Mouse (Mus musculus) lung, embryonic 14.5 days (tissue): Measurements from ENCODE around the gene Arl6ip6. TPM values are rescaled to one million over a fixed set of nuclear protein-coding genes. Genes with fewer than 3 reads are reported as not detected.
A peak's percentile ranks its signal among the peaks of the same experiment; 100 is the strongest.

Experiments used
- ATAC-seq: fragments of 200-750 bp; cut with Nextera tagmentation; 2 replicates; pipeline ENCODE4 v1.8.0; 2017; ENCODE audit warnings: mild to moderate bottlenecking, moderate TSS enrichment, moderate library complexity; ENCODE audit not compliant: insufficient read depth
- DNase-seq: peaks from one replicate; pipeline ENCODE4 v3.0.0-alpha.2; 2015
- H3K27ac ChIP-seq: fragments of 300-500 bp; sonication (generic); 2 replicates; pipeline ENCODE4 v1.5.1; 2014; ENCODE audit warnings: low read depth, mild to moderate bottlenecking, moderate library complexity
- H3K27me3 ChIP-seq: fragments of 300-500 bp; sonication (generic); 2 replicates; pipeline ENCODE4 v1.6.1; 2014; ENCODE audit warnings: low read length, control low read depth; ENCODE audit not compliant: insufficient read depth
- H3K36me3 ChIP-seq: fragments of 300-500 bp; sonication (generic); 2 replicates; pipeline ENCODE4 v1.6.1; 2014; ENCODE audit warnings: control low read depth; ENCODE audit not compliant: insufficient read depth
- H3K4me1 ChIP-seq: fragments of 300-500 bp; sonication (generic); 2 replicates; pipeline ENCODE4 v1.6.1; 2014; ENCODE audit warnings: antibody characterized with exemption, control low read depth; ENCODE audit not compliant: insufficient read depth
- H3K4me2 ChIP-seq: fragments of 300-500 bp; sonication (generic); 2 replicates; pipeline ENCODE4 v1.6.1; 2014; ENCODE audit warnings: mild to moderate bottlenecking
- H3K4me3 ChIP-seq: fragments of 300-500 bp; sonication (generic); 2 replicates; pipeline ENCODE4 v1.5.1; 2014; ENCODE audit warnings: low read depth, low read length
- H3K9ac ChIP-seq: fragments of 300-500 bp; sonication (generic); 2 replicates; pipeline ENCODE4 v1.6.1; 2014
- H3K9me3 ChIP-seq: fragments of 300-500 bp; sonication (generic); 2 replicates; pipeline ENCODE4 v1.6.1; 2016; ENCODE audit warnings: low read depth, low read length, control low read depth
- CTCF ChIP-seq: IDR thresholded peaks from 2 replicates; pipeline ENCODE4 v1.5.1; 2016; ENCODE audit warnings: antibody characterized with exemption, low read depth
- WGBS: fragments of 180-500 bp; shearing (Covaris S2); extraction: QIAGEN DNeasy Blood & Tissue Kit; methylation state at CpG from one replicate; pipeline ENCODE4 v1.1.7; 2014; 5-methylcytosine and 5-hydroxymethylcytosine counted together
- polyA plus RNA-seq: library from polyadenylated mRNA; unstranded; fragments of >200 nt; fragmentation: Nextera tagmentation; extraction: Ambion mirVana; gene quantifications from 2 replicates; pipeline ENCODE4 v1.2.1, GENCODE M21; 2014

Arl6ip6 gene
- polyA plus RNA-seq, 1 experiment from 2014 or later: 53.0 TPM

- WGBS: 91% methylated on average over 5 of the region's 5 CpGs
- Histone ChIP-seq H3K4me2 (no peak overlapping the region), H3K4me3 (no peak overlapping the region), H3K4me1 (no peaks in the 10 kb centered on the region), H3K9me3 (no peaks in the 10 kb centered on the region), H3K36me3 (peaks cover 18% of the 10 kb centered on the region), H3K27me3 (no peaks in the 10 kb centered on the region), H3K9ac (no peak overlapping the region), H3K27ac (no peak overlapping the region)
- no peak for TF ChIP-seq CTCF
- ATAC-seq: peak; percentile 49; the same call in 1 of the 2 replicates
- DNase-seq: no peak
Observed at GRCm38 (mm10) chr2:53222242-53222641, 30.7 kb downstream of the Arl6ip6 start.

DNA sequence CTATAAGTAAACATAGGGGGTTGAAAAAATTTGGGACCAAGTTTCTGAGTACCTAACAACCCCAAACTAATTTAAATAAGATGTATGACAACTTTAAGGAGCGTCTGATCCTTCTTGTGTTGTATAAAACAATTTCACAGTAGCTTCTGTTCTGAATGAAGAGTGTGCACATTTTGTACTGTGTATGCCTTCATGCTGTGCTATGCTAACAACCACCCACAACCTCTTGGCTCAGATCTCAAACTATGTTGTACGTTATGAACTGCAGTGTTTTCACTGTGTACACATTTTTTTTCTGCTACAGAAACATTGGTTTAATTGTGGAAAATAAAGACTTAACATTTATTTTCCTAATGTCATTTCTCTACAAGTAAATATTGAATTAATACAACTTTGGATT is 65.5 kb downstream of the Arl6ip6 start:
- no peaks in the 10 kb centered on the region for H3K9me3 ChIP-seq
- H3K9ac ChIP-seq: no peak overlapping the region
- H3K27me3 ChIP-seq: no peaks in the 10 kb centered on the region
- no peak overlapping the region for H3K4me3 ChIP-seq
- H3K27ac ChIP-seq: no peak overlapping the region
- no peak for ATAC-seq
- no peaks in the 10 kb centered on the region for H3K36me3 ChIP-seq
- 52% methylated on average over 2 of the region's 2 CpGs for WGBS
- DNase-seq: no peak
- H3K4me2 ChIP-seq: no peak overlapping the region
- no peak for TF ChIP-seq CTCF
- no peaks in the 10 kb centered on the region for H3K4me1 ChIP-seq

Other genes starting within 250 kb of the Arl6ip6 start
- gene Prpf40a, start 442 bp upstream of the Arl6ip6 start, polyA plus RNA-seq: 178 and 186 TPM in 2 replicates